Mouse (Mus musculus) lung, postnatal 4 days (tissue): ENCODE measurements around the gene Tmem121b.

Source experiments
- DNase-seq, 2 experiments: peaks; one replicate each; pipeline ENCODE4 v3.0.0; 2021

Gene Tmem121b

DNA sequence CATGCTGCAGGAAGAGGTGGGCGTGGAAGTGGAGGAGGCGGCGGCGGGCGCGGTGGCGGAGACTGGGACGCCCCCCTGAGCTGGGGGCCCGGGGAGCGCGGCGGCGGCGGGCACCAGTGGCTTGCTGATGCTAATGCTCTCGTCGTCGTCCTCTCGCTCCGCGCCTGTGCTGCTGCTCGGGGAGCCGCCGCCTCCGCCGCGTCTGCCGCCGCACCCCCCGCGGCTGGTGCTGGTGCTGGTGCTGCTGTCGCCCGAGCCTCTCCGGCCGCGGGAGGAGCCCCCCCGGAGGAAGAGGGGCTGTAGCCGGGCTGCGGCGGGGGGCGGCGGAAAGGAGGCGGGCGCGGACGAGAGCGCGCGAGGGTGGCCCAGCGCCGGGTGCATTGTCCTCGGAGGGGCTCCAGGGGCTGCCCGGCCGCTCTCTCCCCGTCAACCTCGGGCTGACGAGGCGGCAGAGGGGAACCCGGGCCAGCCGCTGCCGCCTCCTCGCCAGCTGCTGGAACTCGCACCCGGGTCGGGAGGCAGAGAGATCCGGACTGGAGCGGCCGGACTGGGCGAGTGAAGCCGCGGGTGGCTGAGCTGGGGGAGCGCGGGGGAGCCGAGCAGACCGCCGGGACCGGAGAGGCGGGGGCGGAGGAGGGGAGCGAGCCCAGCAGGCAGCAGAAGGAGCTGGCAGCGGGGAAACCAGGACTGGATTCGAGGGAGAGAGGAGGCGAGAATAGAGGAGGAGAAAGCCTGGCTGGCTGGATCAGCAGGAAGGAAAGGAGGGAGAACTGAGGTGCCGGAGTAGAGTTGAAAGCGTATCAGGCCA lies at the start of gene Tmem121b:
Gene Tmem121b (minus strand): TSS at position 434 of the 808 bp plus-strand sequence.
- peak; percentile 75 to 85 for DNase-seq

GRCm38 (mm10) chr6:120542061-120542460 lies 48.5 kb upstream of the Tmem121b start:
- DNase-seq: no peak

GRCm38 (mm10) chr6:120541386-120541785 lies 47.8 kb upstream of the Tmem121b start:
- DNase-seq: no peak

DNA sequence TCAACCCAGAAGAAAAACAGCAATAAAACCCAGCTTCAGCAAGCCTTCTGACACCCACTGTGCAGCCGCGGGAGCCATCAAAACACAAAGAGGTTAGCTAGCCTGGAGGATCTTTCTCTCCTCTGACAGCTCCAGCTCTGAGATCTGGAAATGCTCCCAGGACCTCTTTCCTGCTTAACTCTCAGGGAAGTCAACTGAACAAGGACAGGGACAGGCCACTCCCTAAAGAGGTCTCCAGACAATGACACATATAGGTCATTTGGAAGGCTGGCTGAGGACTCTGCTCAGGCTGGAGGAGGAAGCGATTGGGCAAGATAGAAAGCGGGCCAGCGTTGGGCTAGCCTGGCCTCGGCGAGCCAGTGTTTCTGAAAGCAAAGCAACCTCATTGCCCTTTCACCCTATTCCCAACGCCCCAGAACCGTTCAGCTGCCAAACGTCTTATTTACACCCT lies 46.2 kb upstream of the Tmem121b start:
- DNase-seq: peak; percentile 41 to 49

GRCm38 (mm10) chr6:120539132-120539759 lies 45.6 kb upstream of the Tmem121b start:
- peak; percentile 72 to 78 for DNase-seq

DNA sequence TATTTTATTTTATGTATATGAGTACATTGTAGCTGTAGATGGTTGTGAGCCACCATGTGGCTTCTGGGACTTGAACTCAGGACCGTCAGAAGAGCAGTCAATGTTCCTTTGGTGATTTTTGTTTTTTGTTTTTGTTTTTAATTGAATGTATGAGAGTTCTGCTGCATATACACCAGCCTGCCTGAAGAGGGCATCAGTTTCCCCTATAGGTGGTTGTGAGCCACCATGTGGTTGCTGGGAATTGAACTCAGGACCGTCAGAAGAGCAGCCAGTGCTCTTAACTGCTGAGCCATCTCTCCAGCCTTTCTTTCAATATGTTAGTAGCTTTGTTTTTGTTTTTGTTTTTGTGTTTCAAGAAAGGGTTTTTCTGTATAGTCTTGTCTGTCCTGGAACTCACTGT lies 42.7 kb upstream of the Tmem121b start:
- no peak for DNase-seq

DNA sequence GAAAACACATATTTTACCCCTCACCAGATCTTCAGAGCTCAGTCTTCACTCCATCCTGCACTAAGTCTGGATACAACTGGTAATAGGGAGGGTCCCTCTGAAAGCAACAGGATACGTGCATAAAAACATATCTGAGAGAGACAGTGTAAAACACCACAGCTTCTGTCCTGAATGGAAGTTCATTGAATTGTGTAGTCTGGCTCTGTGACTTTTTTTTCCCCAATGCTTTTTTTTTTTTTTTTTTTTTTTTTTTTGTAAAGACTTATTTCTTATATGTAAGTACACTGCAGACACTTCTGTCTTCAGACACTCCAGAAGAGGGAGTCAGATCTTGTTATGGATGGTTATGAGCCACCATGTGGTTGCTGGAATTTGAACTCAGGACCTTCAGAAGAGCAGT lies 39.0 kb upstream of the Tmem121b start:
- no peak for DNase-seq

- peak; percentile 93 to 94 for DNase-seq
Observed at GRCm38 (mm10) chr6:120531020-120531965, 37.7 kb upstream of the Tmem121b start, which contains the start of gene Hdhd5. Gene Hdhd5 (minus strand): TSS chr6:120531319.

GRCm38 (mm10) chr6:120529123-120529522 lies 35.5 kb upstream of the Tmem121b start:
- no peak for DNase-seq

- DNase-seq: no peak
Observed at GRCm38 (mm10) chr6:120524796-120525195, 31.2 kb upstream of the Tmem121b start.

DNA sequence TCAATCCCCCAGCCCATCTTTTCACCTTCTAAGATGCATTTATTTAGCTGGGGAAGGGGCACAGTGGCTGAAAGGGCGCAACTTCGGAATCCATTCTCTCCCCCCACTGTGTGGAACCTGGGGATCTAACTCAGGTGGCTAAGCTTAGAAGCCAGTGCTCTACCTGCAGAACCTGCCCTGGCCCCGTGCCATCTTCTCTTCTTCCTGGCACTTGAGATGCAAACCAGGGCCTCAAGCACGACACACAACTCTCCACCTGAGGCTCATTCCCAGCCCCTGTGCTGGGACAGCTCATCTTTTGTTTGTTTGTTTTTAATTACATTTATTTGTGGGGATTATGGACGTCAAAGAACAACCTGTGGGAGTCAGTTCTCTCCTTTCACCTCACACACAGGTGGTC lies 26.0 kb upstream of the Tmem121b start:
- peak; percentile 20 to 25 for DNase-seq

GRCm38 (mm10) chr6:120517311-120517710 lies 23.7 kb upstream of the Tmem121b start:
- DNase-seq: no peak

DNA sequence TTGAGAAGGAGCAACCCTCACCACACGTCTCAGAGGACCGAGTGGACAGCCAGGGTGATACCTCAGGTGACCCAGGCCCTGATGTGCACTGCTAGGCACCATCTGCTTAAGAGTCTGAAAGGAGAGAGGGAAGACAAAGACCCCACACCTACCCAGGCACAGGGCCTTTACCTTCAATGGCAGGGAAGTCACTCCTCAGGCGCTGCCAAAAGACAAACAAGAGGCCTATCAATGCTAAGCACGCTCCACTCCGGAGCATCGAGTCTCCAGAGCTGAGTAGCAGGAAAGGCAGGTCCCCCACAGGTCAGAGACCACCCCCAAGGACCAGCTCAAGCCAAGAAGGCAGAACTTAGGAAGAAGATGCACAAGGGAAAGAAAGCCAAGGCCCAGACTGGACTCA lies 23.3 kb upstream of the Tmem121b start:
- no peak for DNase-seq

GRCm38 (mm10) chr6:120516422-120516821 lies 22.8 kb upstream of the Tmem121b start:
- no peak for DNase-seq

DNA sequence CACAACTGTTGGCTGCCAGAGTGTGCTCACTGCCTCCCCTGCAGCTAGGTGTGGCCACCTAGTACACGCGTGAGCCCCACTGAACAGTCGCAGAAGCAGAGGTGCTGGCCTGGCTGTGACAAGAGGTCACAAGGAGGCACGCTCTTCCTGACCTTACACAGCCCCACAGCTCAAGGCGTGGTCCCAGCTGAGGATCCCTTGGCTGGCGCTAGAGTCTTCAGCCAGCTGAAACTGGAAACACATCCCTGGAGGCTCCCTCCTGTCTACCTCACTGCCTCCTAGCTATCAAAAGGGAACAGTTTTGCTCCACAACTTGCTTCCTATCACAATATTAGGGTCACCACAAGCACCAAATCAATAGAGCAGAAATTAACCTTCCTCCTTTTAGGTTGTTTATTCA lies 17.6 kb upstream of the Tmem121b start:
- DNase-seq: no peak

- no peak for DNase-seq
Observed at GRCm38 (mm10) chr6:120510425-120510824, 16.8 kb upstream of the Tmem121b start.

GRCm38 (mm10) chr6:120509975-120510374 lies 16.4 kb upstream of the Tmem121b start:
- no peak for DNase-seq

GRCm38 (mm10) chr6:120508645-120509044 lies 15.0 kb upstream of the Tmem121b start:
- no peak for DNase-seq

GRCm38 (mm10) chr6:120505531-120505930 lies 11.9 kb upstream of the Tmem121b start:
- DNase-seq: no peak

- DNase-seq: no peak
Observed at GRCm38 (mm10) chr6:120504051-120504450, 10.4 kb upstream of the Tmem121b start.

DNA sequence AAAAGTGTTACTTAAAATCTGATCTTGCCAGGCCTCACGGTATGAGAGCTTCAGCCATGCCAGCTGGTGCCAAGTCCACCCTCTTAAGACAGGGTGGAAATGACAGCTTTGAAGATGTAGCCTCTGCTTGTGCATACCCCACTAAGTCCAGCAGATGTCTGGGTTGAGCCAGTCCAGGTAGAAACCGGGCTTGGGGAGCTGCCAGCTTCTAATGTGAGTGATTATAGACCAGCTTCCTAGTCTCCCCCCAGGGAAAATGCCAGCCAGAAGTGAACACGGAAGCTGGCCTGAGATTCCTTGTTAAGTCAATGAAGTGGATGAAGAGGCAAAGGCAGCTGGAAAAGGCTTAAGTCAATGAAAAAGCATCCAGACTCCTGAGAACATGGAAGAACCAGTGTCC lies 2.9 kb upstream of the Tmem121b start:
- DNase-seq: no peak

DNA sequence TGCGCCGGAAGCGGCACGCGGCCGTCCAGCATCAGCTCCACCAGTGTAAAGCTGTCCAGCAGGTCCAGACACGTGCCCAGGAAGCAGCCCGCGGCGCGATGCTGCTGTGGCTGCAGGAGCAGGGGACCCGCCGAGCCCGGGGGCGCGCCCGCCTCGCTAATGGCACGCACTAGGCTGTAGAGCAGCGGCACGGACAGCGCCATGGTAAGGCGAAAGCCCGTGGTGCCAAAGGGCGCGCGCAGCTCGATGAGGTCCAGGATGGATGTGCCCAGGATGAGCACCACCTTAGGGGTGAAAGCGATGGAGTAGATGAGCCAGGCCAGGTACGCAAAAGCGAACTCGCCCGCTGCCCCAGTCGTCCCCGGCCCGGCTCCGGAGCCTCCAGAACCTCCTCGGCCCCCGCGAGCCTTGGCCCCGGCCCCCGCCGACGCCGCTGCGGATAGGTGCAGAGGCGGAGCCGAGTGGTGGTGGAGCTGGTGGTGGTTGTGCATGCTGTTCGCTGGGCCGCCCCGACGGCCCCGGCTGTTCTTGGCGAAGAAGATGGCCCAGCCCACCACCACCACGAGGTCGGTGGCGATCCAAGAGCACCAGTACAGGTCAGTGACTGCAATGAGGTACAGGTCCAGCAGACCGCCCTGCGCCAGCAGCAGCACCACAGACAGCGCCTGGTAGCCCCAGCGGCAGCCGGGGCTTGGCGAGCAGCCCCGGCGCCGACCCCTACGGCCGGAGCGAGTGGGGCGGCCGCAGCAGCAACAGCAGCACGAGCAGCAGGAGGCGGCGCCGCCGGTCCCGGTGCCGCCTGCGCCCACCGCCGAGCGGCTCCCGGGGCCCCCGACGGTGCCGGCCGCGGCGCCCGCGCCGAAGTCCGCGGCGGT lies 871 bp downstream of the Tmem121b start:
- peak; percentile 48 to 71 for DNase-seq
